Mouse (Mus musculus) urinary bladder, postnatal 10 days (tissue): Measurements from ENCODE around the gene Gm9507.
"Not testable (repeated sequence)": the region's sequence is repeated elsewhere in the genome, so short reads cannot be mapped to it uniquely, and the experiment has no call there.

Source experiments
- DNase-seq: peaks from one replicate; pipeline ENCODE4 v3.0.0; 2022; ENCODE audit warnings: low spot score

Gm9507 gene

GRCm38 (mm10) chr10:77811743-77812142, at the start of gene Gm9507:
Gene Gm9507, minus strand, starts transcription at chr10:77811843.
- DNase-seq, result no peak

DNA sequence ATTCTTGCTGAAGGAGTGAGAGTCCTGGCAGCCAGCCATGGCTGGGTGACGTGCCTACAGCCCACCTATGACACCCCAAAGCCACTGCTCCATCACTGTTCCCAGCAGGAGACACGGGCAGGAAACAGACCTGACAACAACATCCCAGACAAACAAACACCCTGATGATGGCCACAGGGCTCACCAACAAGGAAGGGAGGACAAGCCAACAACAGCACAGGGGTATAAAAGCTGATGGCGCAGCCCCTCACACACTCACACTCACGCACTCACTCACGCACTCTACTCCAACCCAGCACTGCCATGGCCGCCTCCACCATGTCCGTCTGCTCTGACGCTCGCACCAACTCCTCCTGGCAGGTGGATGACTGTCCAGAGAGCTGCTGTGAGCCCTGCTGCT, 40.9 kb upstream of the Gm9507 start, which contains the start of gene Gm10318:
Gene Gm10318, plus strand, starts transcription at position 301 of the 400 bp plus-strand sequence.
- DNase-seq, result no peak

GRCm38 (mm10) chr10:77847538-77847937, 35.9 kb upstream of the Gm9507 start:
- no peak for DNase-seq

GRCm38 (mm10) chr10:77846961-77847360, 35.3 kb upstream of the Gm9507 start:
- DNase-seq, result no peak

DNA sequence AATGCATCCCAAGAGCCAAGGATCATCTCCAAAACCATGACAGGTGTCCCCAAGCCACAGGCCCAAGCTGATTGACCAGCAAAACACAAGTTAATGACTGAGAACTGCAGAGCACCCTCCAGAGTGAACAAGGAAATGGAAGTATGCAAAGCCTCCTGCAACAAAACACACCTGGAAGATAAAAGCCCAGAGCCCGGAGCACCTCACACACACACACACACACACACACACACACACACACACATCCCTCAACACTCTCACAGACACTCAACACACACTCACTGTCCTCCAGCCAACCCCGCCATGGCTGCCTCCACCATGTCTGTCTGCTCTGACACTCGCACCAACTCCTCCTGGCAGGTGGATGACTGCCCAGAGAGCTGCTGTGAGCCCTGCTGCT, 34.9 kb upstream of the Gm9507 start, which contains the start of gene Gm36176:
Gene Gm36176, plus strand, starts transcription at position 301 of the 400 bp plus-strand sequence.
- DNase-seq, result no peak

DNA sequence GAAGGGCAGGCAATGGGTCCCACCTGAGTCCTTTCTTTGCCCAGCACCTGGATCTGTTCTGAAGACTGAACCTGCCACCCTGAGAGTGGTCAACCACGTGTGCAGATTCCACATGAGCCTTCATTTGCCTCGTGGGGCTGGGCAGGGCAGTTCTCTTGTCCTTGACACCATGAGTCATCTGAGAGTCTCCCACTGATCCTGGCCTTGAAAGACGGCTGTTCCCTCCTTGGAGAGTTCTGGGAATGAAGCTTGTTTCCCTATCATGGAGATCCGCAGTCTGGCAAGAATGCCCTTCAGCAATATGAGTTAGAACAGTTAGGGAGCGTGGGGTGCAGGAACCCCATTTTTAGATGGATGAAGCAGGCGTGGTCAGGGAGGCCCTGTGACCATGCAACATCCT, 27.4 kb upstream of the Gm9507 start:
- no peak for DNase-seq

DNA sequence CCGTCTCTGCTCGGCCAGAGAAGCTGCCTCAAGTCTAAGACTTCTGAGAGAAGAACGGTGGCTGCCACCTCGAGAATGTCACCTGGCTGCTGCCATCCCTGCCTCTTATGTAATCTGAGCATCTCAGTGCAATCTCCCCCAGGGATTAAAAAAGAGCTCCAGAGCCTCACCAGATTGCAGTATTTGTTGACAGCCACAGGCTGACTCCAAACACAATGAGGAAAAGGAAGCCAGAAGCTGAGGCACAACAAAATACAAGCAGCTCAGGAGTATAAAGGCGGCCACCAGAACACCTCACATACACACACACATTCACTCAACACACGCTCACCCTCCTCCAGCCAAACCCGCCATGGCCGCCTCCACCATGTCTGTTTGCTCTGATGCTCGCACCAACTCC, 24.0 kb upstream of the Gm9507 start, which contains the start of gene Krtap10-10:
Gene Krtap10-10, plus strand, starts transcription at position 301 of the 400 bp plus-strand sequence.
- DNase-seq, result no peak

DNA sequence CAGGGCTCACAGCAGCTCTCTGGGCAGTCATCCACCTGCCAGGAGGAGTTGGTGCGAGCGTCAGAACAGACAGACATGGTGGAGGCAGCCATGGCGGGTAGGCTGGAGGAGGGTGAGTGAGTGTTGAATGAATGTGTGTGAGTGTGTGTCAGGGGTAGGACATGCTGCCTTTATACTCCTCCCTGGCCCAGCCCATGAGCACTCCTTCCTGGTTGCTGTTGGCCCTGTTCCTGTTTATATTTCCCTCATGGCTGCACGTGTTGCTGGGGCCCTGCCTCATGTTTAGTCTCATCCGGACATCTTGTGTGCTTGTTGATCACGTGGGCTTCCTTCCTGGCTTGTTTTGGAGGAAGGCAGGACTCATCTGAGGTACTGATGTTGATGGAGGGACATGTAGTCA, 15.3 kb upstream of the Gm9507 start, which contains the start of gene Krtap10-4:
Gene Krtap10-4, minus strand, starts transcription at position 145 of the 400 bp plus-strand sequence.
- DNase-seq, result no peak

DNA sequence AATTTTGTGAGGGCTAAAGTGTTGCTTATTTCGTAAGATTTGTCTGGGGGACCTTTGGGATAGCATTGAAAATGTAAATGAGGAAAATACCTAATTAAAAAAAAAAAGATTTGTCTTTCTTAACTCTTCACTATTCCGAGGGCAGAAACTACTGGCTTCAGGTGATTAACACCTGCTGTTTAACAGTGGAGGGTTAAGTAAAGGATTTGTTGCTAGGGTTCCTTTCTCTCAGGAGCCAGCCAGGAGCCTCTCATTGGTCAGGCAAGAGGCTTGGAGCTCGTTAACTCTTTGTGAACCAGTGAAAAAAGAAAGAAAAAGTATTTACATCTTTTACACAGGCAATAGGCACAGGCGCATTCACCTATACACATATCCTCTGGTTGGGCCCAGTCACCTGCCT, 7.6 kb upstream of the Gm9507 start:
- no peak for DNase-seq

DNA sequence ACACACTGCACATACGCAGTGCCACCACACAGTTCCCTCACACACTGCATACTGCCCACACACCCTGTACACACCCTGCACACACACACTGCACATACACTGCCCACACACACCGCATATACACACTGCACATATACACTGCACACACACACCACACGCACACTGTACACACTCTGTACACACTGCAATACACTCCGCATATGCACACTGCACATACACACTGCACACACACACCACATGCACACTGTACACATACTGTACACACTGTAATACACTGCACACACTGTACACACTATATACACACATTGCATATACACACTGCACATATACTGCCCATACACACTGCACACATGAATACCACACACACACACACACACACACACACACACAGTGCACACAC, 6.9 kb upstream of the Gm9507 start:
- DNase-seq, result no peak

DNA sequence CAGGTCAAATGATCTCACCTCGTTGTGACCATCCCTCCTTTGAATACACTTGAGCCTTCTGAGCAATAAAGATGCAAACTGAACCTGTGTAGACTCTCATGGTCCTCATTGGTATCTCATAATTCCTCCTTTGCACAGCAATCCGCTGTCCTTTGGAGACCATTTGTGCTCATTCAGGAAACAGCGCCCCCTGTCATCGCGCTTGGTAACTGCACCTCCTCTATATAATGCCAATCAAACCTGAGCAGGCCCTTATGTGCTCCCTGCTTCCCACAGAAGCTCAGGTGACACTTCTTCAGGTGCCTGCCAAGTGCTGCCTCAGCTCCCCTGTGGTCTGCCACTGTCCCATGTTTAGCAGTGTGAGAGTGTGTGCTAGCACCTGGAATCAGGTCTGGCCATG, 3.9 kb upstream of the Gm9507 start:
- no peak for DNase-seq

- no peak for DNase-seq
Observed at GRCm38 (mm10) chr10:77814382-77814781, 2.7 kb upstream of the Gm9507 start, which contains the start of gene Gm2696. Gene Gm2696, plus strand, starts transcription at chr10:77814682.

DNA sequence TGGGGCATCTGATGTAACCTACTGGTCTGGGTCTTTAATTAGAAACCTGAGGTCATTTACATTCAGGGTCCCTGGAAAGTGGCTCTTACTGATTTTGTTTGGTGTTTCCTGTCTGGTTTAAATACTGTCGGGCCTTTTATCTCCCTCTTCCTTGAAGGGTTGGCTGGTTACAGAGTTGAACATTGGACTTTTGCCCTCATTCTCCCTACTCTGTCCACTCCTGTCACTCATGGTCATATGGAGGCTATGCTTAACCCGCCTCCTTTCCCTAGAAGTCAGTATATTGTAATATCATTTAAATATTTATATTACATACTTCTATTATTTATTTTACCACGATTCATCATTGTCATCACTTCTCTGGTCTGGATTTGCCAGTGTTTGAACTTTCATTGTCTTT, 7.5 kb downstream of the Gm9507 start:
- DNase-seq, result no peak

GRCm38 (mm10) chr10:77798921-77799508, 12.6 kb downstream of the Gm9507 start, which contains the start of gene Gm19668:
Gene Gm19668, minus strand, starts transcription at chr10:77799133.
- DNase-seq, result no peak

DNA sequence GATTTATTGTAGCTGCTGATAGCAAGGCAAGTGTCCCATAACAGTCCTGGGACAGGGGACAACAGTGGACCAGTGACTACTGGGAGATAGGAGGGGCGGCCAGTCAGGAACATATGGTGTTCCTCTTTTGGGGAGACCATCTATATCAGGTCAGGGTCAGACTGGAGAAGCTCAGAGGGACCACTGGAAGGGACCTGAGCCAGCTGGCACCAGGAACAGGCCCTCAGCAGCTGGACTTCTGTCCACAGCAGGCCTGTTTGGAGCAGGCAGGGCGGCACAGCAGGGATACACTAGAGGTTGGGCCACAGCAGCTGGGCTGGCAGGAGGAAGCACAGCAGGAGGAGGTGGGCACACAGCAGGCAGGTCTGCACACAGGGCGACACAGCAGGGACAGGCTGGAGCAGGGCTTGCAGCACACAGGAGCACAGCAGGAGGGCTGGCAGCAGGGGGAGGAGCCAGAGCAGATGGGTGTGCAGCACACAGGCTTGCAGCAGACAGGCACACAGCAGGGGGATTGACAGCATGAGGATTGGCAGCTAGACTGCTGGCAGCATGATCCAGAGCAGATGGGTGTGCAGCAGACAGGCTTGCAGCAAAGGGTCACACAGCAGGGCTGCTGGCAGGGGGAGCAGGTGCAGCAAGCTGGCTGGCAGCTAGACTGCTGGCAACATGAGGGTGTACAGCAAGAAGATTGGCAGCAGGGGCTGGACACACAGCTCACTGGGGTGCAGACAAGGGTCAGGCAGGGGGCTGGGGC, 13.3 kb downstream of the Gm9507 start:
- not testable (repeated sequence) for DNase-seq

DNA sequence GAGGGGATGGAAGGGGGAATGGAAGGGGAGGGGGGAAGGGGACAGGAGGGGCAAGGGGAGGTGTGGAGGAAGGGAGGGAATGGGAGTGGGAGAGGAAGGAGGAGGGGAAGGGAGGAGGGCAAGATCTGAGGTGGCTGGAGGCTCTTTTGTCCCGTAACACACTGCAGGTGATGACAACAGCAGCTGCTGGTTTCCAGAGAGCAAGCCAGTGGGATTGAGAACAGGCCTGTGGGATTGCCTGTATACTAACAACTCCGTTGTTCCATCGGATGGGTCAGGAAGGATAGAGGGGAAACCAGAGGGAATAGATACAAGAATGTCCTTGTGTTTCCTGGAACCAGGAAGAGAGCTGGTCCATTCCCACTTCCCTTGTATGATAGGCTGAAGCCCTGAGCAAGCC, 14.0 kb downstream of the Gm9507 start:
- no peak for DNase-seq

GRCm38 (mm10) chr10:77794976-77795375, 16.7 kb downstream of the Gm9507 start, which contains the start of gene Gm9639:
Gene Gm9639, minus strand, starts transcription at chr10:77795076.
- DNase-seq, result no peak

GRCm38 (mm10) chr10:77788621-77789020, 23.0 kb downstream of the Gm9507 start:
- DNase-seq, result no peak

DNA sequence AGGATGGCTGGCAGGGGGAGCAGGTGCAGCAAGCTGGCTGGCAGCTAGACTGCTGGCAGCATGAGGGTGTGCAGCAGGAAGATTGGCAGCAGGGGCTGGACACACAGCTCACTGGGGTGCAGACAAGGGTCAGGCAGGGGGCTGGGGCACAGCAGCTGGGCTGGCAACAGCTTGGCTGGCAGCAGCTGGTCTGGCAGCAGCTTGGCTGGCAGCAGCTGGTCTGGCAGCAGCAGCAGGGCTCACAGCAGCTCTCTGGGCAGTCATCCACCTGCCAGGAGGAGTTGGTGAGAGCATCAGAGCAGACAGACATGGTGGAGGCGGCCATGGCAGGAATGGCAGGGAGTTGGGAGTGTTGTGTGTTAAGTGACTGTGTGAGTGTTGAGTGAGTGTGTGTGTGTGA, 23.8 kb downstream of the Gm9507 start, which contains the start of gene Gm7137:
Gene Gm7137, minus strand, starts transcription at position 325 of the 400 bp plus-strand sequence.
- not testable (repeated sequence) for DNase-seq

GRCm38 (mm10) chr10:77783396-77783795, 28.2 kb downstream of the Gm9507 start:
- DNase-seq, result not testable (repeated sequence)

DNA sequence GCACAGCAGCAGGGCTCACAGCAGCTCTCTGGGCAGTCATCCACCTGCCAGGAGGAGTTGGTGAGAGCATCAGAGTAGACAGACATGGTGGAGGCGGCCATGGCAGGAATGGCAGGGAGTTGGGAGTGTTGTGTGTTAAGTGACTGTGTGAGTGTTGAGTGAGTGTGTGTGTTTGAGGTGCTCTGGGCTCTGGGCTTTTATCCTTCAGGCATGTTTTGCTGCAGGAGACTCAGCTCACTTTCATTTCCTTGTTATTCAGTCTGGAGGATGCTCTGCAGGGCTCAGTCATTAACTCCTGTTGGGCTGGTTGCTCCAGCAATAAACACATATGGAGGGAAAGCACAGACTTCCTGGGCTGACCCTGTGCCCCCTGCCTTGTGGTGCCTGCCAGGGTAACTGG, 29.2 kb downstream of the Gm9507 start, which contains the start of gene Gm3250:
Gene Gm3250, minus strand, starts transcription at position 101 of the 400 bp plus-strand sequence.
- DNase-seq, result not testable (repeated sequence)

DNA sequence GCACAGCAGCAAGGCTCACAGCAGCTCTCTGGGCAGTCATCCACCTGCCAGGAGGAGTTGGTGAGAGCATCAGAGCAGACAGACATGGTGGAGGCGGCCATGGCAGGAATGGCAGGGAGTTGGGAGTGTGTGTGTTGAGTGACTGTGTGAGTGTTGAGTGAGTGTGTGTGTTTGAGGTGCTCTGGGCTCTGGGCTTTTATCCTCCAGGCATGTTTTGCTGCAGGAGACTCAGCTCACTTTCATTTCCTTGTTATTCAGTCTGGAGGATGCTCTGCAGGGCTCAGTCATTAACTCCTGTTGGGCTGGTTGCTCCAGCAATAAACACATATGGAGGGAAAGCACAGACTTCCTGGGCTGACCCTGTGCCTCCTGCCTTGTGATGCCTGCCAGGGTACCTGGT, 34.8 kb downstream of the Gm9507 start, which contains the start of gene Gm7138:
Gene Gm7138, minus strand, starts transcription at position 101 of the 400 bp plus-strand sequence.
- not testable (repeated sequence) for DNase-seq

DNA sequence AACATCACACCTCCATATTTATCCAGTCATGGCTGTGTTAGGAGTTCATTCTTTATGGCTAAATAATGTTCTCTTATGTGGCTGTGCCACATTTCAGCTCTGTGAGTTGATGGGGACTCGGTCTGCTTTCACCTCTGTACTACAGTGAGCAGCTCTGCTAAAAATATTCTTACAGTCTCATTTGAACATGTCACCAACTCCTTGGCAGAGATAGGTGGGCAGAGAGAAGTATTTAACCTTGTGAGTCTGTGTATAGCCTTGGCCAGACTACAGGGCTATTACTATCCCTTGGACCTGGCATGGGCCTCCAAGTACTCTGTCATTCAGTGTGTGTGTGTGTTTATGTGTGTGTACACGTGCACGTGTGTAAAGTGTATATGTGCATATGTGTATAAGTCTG, 39.5 kb downstream of the Gm9507 start:
- not testable (repeated sequence) for DNase-seq
